Mouse (Mus musculus) myocyte (in vitro differentiated cells): ENCODE data around the gene Hoxc8. TPM values are rescaled to one million over a fixed set of nuclear protein-coding genes. Genes with fewer than 3 reads are reported as not detected.

Experiments
- H3K27me3 ChIP-seq: one replicate; pipeline ENCODE4 v1.6.1; 2011; ENCODE audit not compliant: control insufficient read depth, insufficient read depth, insufficient read length
- H3K36me3 ChIP-seq: one replicate; pipeline ENCODE4 v1.6.1; 2011; ENCODE audit not compliant: control insufficient read depth, insufficient read depth
- H3K4me2 ChIP-seq: one replicate; pipeline ENCODE4 v1.6.1; 2011; ENCODE audit warnings: low read depth, control low read depth
- H3K4me3 ChIP-seq: one replicate; pipeline ENCODE4 v1.5.1; 2011; ENCODE audit warnings: mild to moderate bottlenecking, control low read depth, moderate library complexity
- H3K79me2 ChIP-seq: one replicate; pipeline ENCODE4 v1.6.1; 2011; ENCODE audit not compliant: control insufficient read depth, insufficient read depth
- H3ac ChIP-seq: one replicate; pipeline ENCODE4 v1.6.1; 2011; ENCODE audit not compliant: control insufficient read depth, insufficient read length
- CEBPB ChIP-seq: IDR thresholded peaks from 2 replicates; pipeline ENCODE4 v1.6.1; 2011; ENCODE audit warnings: mild to moderate bottlenecking, moderate library complexity; ENCODE audit not compliant: poor library complexity, insufficient read depth, severe bottlenecking
- E2F4 ChIP-seq: IDR thresholded peaks from one replicate; pipeline ENCODE4 v1.6.1; 2011; ENCODE audit warnings: mild to moderate bottlenecking, control low read depth, moderate library complexity; ENCODE audit not compliant: insufficient read depth
- MAX ChIP-seq: IDR thresholded peaks from one replicate; pipeline ENCODE4 v1.6.1; 2011; ENCODE audit warnings: low read depth, mild to moderate bottlenecking, control low read depth
- MYOD1 ChIP-seq, 3 experiments: IDR thresholded peaks; one replicate each; pipeline ENCODE4 v1.6.1; 2011; ENCODE audit warnings: control low read depth in 2 of 3, low read depth in 2 of 3, mild to moderate bottlenecking in 2 of 3, moderate library complexity in 1 of 3; ENCODE audit not compliant: insufficient read length in 2 of 3, control insufficient read depth in 1 of 3
- MYOG ChIP-seq, 3 experiments: IDR thresholded peaks; one replicate each; pipeline ENCODE4 v1.6.1; 2011; ENCODE audit warnings: control low read depth in 2 of 3, low read depth in 2 of 3, mild to moderate bottlenecking in 2 of 3; ENCODE audit not compliant: insufficient read length in 2 of 3, control insufficient read depth in 1 of 3, insufficient read depth in 1 of 3
- POLR2A ChIP-seq: IDR thresholded peaks from one replicate; pipeline ENCODE4 v1.6.1; 2011; ENCODE audit warnings: low read depth, mild to moderate bottlenecking, control low read depth, moderate library complexity; ENCODE audit not compliant: insufficient read length
- POLR2AphosphoS2 ChIP-seq: IDR thresholded peaks from one replicate; pipeline ENCODE4 v1.6.1; 2011; ENCODE audit warnings: low read depth, control low read depth; ENCODE audit not compliant: insufficient read length
- REST ChIP-seq: IDR thresholded peaks from one replicate; pipeline ENCODE4 v1.6.1; 2011; ENCODE audit warnings: mild to moderate bottlenecking, control low read depth, moderate library complexity; ENCODE audit not compliant: insufficient read depth, insufficient read length
- SRF ChIP-seq: IDR thresholded peaks from one replicate; pipeline ENCODE4 v1.6.1; 2011; ENCODE audit warnings: low read depth; ENCODE audit not compliant: control insufficient read depth, insufficient read length
- TCF12 ChIP-seq: IDR thresholded peaks from one replicate; pipeline ENCODE4 v1.6.1; 2011; ENCODE audit warnings: mild to moderate bottlenecking, control low read depth; ENCODE audit not compliant: poor library complexity, insufficient read depth, severe bottlenecking
- TCF3 ChIP-seq: IDR thresholded peaks from one replicate; pipeline ENCODE4 v1.6.1; 2011; ENCODE audit warnings: low read depth, control low read depth; ENCODE audit not compliant: insufficient read length
- USF1 ChIP-seq: IDR thresholded peaks from one replicate; pipeline ENCODE4 v1.6.1; 2011; ENCODE audit warnings: low read depth, mild to moderate bottlenecking, control low read depth, moderate library complexity
- polyA plus RNA-seq: library from polyadenylated mRNA; unstranded; fragments of >200 nt; fragmentation: generic; extraction: Trizol; gene quantifications from one replicate; pipeline ENCODE4 v1.2.1, GENCODE M21; 2012; ENCODE audit warnings: missing spikeins

The Hoxc8 gene
- polyA plus RNA-seq, 1 experiment, result 0.71 TPM

DNA sequence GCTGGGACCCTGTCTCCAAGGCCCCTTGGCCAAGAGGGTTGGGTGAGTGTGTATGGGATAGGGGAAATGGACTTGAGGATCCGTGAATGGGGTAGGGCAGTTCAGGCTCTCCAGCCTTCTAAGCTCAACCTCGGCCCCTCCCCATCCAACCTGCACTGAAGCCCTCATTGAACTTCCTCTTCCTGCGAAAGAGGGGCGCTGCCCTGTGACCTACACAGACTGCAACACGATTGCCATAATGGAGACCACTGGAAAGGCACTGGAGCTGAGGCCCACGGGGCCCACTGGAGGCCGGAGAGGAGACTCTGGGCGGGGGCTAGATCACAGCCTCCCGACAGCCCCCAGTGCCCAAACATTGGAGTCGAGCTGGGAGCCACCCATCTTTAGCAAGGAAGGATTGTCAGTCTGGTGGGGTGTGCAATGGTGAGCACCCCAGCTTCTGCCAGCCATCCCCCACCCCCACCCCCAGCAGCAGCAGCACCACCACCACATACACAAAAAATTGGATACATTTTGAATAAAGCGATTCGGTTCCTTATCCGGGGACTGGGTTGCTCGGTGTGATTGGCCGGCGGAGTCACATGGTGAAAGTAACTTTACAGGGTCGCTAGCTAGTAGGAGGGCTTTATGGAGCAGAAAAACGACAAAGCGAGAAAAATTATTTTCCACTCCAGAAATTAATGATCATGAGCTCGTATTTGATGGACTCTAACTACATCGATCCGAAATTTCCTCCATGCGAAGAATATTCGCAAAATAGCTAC is 43.8 kb downstream of the Hoxc8 start:
- peak overlapping the region; percentile 52 for H3K4me2 ChIP-seq
- no peaks in the 10 kb centered on the region for H3K79me2 ChIP-seq
- H3K36me3 ChIP-seq, result no peaks in the 10 kb centered on the region
- no peaks in the 10 kb centered on the region for H3K27me3 ChIP-seq
- TF ChIP-seq POLR2AphosphoS2, result no peak
- TF ChIP-seq USF1, result peak; percentile 70
- H3ac ChIP-seq, result no peak overlapping the region
- peak overlapping the region; percentile 17 for H3K4me3 ChIP-seq

DNA sequence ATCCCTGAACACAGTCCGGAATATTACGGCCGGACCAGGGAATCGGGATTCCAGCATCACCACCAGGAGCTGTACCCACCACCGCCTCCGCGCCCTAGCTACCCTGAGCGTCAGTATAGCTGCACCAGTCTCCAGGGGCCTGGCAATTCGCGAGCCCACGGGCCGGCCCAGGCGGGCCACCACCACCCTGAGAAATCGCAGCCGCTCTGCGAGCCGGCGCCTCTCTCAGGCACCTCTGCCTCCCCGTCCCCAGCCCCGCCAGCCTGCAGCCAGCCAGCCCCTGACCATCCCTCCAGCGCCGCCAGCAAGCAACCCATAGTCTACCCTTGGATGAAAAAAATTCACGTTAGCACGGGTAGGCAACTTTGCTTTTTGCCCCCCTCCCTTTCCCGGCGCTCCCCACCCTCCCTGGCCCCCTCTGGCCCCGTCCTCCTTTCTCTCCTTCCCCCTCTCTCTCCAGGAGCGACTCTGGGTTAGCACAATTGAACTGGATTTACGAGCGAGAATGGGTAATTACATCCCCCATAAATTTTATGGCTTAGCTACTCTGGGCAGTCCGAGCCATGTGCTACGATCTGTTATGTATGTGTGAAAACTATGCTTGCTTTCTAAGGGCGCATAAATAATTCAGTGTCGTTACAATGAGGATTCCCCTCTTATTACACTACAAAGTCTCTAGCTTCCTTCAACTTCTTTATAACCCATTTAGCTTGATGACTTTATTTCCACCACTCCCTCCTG is 44.6 kb downstream of the Hoxc8 start:
- Histone ChIP-seq H3K79me2 (no peaks in the 10 kb centered on the region), H3K4me3 (peak overlapping the region; percentile 17), H3K36me3 (no peaks in the 10 kb centered on the region), H3K4me2 (peak overlapping the region; percentile 52), H3K27me3 (no peaks in the 10 kb centered on the region), H3ac (no peak overlapping the region)
- TF ChIP-seq MYOD1 (IDR thresholded peaks at IDR 0.05; ENCODE audit: control insufficient read depth in 1 of 3, insufficient read length in 2 of 3, low read depth in 2 of 3) (no peak), TCF3 (no peak)

DNA sequence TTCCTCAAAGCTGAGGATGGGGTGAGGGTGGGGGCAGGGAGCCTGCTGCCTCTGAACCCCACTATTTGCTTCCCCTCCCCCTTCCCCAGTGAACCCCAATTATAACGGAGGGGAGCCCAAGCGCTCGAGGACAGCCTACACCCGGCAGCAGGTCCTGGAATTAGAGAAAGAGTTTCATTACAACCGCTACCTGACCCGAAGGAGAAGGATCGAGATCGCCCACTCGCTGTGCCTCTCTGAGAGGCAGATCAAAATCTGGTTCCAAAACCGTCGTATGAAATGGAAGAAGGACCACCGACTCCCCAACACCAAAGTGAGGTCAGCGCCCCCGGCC is 45.1 kb downstream of the Hoxc8 start:
- H3K4me3 ChIP-seq, result no peak overlapping the region
- H3ac ChIP-seq, result no peak overlapping the region
- no peaks in the 10 kb centered on the region for H3K79me2 ChIP-seq
- H3K27me3 ChIP-seq, result no peaks in the 10 kb centered on the region
- no peak overlapping the region for H3K4me2 ChIP-seq
- no peak for TF ChIP-seq REST
- no peak for TF ChIP-seq TCF3
- TF ChIP-seq MAX, result no peak
- no peak for TF ChIP-seq MYOG (IDR thresholded peaks at IDR 0.05; ENCODE audit: control insufficient read depth in 1 of 3, insufficient read depth in 1 of 3, insufficient read length in 2 of 3, low read depth in 2 of 3)
- no peak for TF ChIP-seq USF1
- no peak for TF ChIP-seq POLR2AphosphoS2
- TF ChIP-seq SRF, result no peak
- TF ChIP-seq E2F4, result no peak
- TF ChIP-seq MYOD1 (IDR thresholded peaks at IDR 0.05; ENCODE audit: control insufficient read depth in 1 of 3, insufficient read length in 2 of 3, low read depth in 2 of 3), result no peak
- no peak for TF ChIP-seq CEBPB
- TF ChIP-seq POLR2A, result no peak
- TF ChIP-seq TCF12, result no peak
- no peaks in the 10 kb centered on the region for H3K36me3 ChIP-seq

- TF ChIP-seq E2F4, result no peak
- TF ChIP-seq MYOD1 (IDR thresholded peaks at IDR 0.05; ENCODE audit: control insufficient read depth in 1 of 3, insufficient read length in 2 of 3, low read depth in 2 of 3), result no peak
- no peak for TF ChIP-seq USF1
- no peak for TF ChIP-seq POLR2A
- no peak for TF ChIP-seq TCF3
- TF ChIP-seq TCF12, result no peak
- no peak for TF ChIP-seq MYOG (IDR thresholded peaks at IDR 0.05; ENCODE audit: control insufficient read depth in 1 of 3, insufficient read depth in 1 of 3, insufficient read length in 2 of 3, low read depth in 2 of 3)
- TF ChIP-seq MAX, result no peak
- TF ChIP-seq REST, result no peak
- no peak for TF ChIP-seq SRF
- TF ChIP-seq POLR2AphosphoS2, result no peak
- TF ChIP-seq CEBPB, result no peak
- no peaks in the 10 kb centered on the region for H3K36me3 ChIP-seq
- H3K4me2 ChIP-seq, result no peak overlapping the region
- H3K4me3 ChIP-seq, result no peak overlapping the region
- no peaks in the 10 kb centered on the region for H3K79me2 ChIP-seq
- no peak overlapping the region for H3ac ChIP-seq
- H3K27me3 ChIP-seq, result no peaks in the 10 kb centered on the region
Measured at GRCm38 (mm10) chr15:103037579-103037978, 47.2 kb downstream of the Hoxc8 start.

GRCm38 (mm10) chr15:103038701-103039480 is 48.5 kb downstream of the Hoxc8 start:
- Histone ChIP-seq H3K36me3 (no peaks in the 10 kb centered on the region), H3K27me3 (no peaks in the 10 kb centered on the region), H3K79me2 (no peaks in the 10 kb centered on the region)

More at GRCm38 (mm10) chr15:103038701-103039480, 48.5 kb downstream of the Hoxc8 start:
- Histone ChIP-seq H3K4me3 (no peak overlapping the region), H3K4me2 (no peak overlapping the region), H3ac (no peak overlapping the region)
- TF ChIP-seq MAX, result no peak
- no peak for TF ChIP-seq POLR2AphosphoS2
- no peak for TF ChIP-seq TCF12
- no peak for TF ChIP-seq TCF3
